Mouse (Mus musculus) small intestine, adult 2 months (tissue): ENCODE data around the gene Mars2. TPM values are rescaled to one million over a fixed set of nuclear protein-coding genes. Genes with fewer than 3 reads are reported as not detected.

Source experiments
- H3K27ac ChIP-seq: fragments of 200-500 bp; 2 replicates; pipeline ENCODE4 v1.5.1; 2012; ENCODE audit warnings: low read depth, low read length, control low read depth, inconsistent platforms; ENCODE audit not compliant: insufficient read depth
- H3K27me3 ChIP-seq: fragments of 200-500 bp; 2 replicates; pipeline ENCODE4 v1.6.1; 2012; ENCODE audit warnings: mild to moderate bottlenecking, moderate library complexity, low read length, inconsistent platforms; ENCODE audit not compliant: control insufficient read depth, insufficient read depth
- H3K36me3 ChIP-seq: fragments of 200-500 bp; 2 replicates; pipeline ENCODE4 v1.6.1; 2012; ENCODE audit warnings: mild to moderate bottlenecking, low read length, control low read depth, inconsistent platforms; ENCODE audit not compliant: control insufficient read depth, insufficient read depth
- H3K4me1 ChIP-seq: fragments of 200-500 bp; 2 replicates; pipeline ENCODE4 v1.6.1; 2012; ENCODE audit warnings: low read length, inconsistent platforms, mixed read lengths; ENCODE audit not compliant: control insufficient read depth, insufficient read depth, insufficient read length
- H3K4me3 ChIP-seq: fragments of 200-500 bp; 2 replicates; pipeline ENCODE4 v1.5.1; 2012; ENCODE audit warnings: low read depth, mild to moderate bottlenecking, control low read depth, inconsistent platforms, low read length, moderate library complexity
- CTCF ChIP-seq: fragments of 200-500 bp; IDR thresholded peaks from 2 replicates; pipeline ENCODE4 v1.5.1; 2012; ENCODE audit warnings: low read depth, mild to moderate bottlenecking, control low read depth, inconsistent platforms, low read length, moderate library complexity, mixed read lengths; ENCODE audit not compliant: insufficient replicate concordance, insufficient read length; ENCODE audit errors: extremely low read depth
- POLR2A ChIP-seq: fragments of 200-500 bp; IDR thresholded peaks from 2 replicates; pipeline ENCODE4 v1.6.1; 2012; ENCODE audit warnings: low read depth, mild to moderate bottlenecking, control low read depth, inconsistent platforms, low read length, moderate library complexity
- WGBS: fragments of 180-500 bp; shearing (Covaris S2); methylation state at CpG from one replicate; pipeline ENCODE4 v1.1.7; 2018; 5-methylcytosine and 5-hydroxymethylcytosine counted together
- polyA plus RNA-seq: library from polyadenylated mRNA; depleted of rRNA; stranded (reverse); fragments of >200 nt; gene quantifications from 2 replicates; pipeline ENCODE4 v1.2.3, GENCODE M21; 2012; rRNA removed

Gene Mars2
- polyA plus RNA-seq, 1 experiment: 1.4 TPM

GRCm38 (mm10) chr1:55265447-55265846 is 28.5 kb downstream of the Mars2 start:
- 34% methylated on average over 2 of the region's 2 CpGs for WGBS
- Histone ChIP-seq H3K27me3 (no peaks in the 10 kb centered on the region), H3K36me3 (no peaks in the 10 kb centered on the region), H3K4me3 (no peak overlapping the region), H3K27ac (no peak overlapping the region), H3K4me1 (no peaks in the 10 kb centered on the region)
- TF ChIP-seq CTCF: no peak
- no peak for TF ChIP-seq POLR2A

GRCm38 (mm10) chr1:55279081-55279480 is 42.1 kb downstream of the Mars2 start:
- no peaks in the 10 kb centered on the region for H3K27me3 ChIP-seq
- H3K4me3 ChIP-seq: no peak overlapping the region
- TF ChIP-seq POLR2A: no peak
- TF ChIP-seq CTCF: no peak
- no peaks in the 10 kb centered on the region for H3K36me3 ChIP-seq
- H3K4me1 ChIP-seq: no peaks in the 10 kb centered on the region
- WGBS: 73% methylated on average over 9 of the region's 9 CpGs
- no peak overlapping the region for H3K27ac ChIP-seq

Other genes with a start within 250 kb of the Mars2 start
- gene Sf3b1, start 209.7 kb upstream of the Mars2 start, polyA plus RNA-seq: 5.5 and 13.2 TPM in 2 replicates
- gene Coq10b, start 184.4 kb upstream of the Mars2 start, polyA plus RNA-seq: 2.7 and 6.6 TPM in 2 replicates
- gene Hspe1, start 149.0 kb upstream of the Mars2 start, polyA plus RNA-seq: 6.8 and 10.7 TPM in 2 replicates
- 3.5 and 6.1 TPM in 2 replicates for gene Hspd1, start 148.9 kb upstream of the Mars2 start, polyA plus RNA-seq
- gene Mob4, start 105.9 kb upstream of the Mars2 start, polyA plus RNA-seq: 1.6 and 2.8 TPM in 2 replicates
- 0.53 and 0.85 TPM in 2 replicates for gene Rftn2, start 10.4 kb upstream of the Mars2 start, polyA plus RNA-seq
- not detected in 2 replicates for gene Boll, start 126.3 kb downstream of the Mars2 start, polyA plus RNA-seq
- 0.41 and 0.58 TPM in 2 replicates for gene Plcl1, start 168.7 kb downstream of the Mars2 start, polyA plus RNA-seq